Mouse (Mus musculus): Measurements from ENCODE around the gene Strap. TPM values are rescaled to one million over a fixed set of nuclear protein-coding genes. Genes with fewer than 3 reads are reported as not detected.

Strap gene
- total and polyA plus RNA-seq, 3 experiments = 109 to 291 (median 245) TPM

DNA sequence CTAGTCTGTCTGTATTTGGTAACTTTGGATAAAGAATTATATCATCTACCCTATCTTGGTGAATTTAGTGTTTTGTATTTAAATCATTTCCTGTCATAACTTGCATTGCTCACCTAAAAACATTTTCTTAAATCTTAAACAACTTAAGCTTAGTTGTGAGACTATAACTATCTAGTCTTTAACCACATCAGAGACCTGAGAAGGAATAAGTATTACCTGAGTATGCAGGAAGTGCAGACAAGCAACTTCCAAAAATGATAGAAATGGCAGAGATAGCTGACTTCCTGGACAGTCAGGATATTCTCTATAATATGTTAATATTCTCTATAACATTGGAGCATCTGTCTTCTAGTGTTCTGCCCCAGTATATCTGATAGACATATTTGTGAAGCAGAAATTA is 31.3 kb downstream of the Strap start:
- Histone ChIP-seq H3K4me3 (replicated peaks in 1 of 3; ENCODE audit: low read depth in 2 of 3, low read length in 2 of 3, poor library complexity in 1 of 3) (no peak overlapping the region), H3K79me2 (replicated peaks; ENCODE audit: control insufficient read depth, extremely low read depth, insufficient read depth, poor library complexity, severe bottlenecking) (no peaks in the 10 kb centered on the region; the same call in none of the 2 replicates), H3K36me3 (replicated peaks in 1 of 2; ENCODE audit: control insufficient read depth in 1 of 2, insufficient read depth in 1 of 2, low read length in 1 of 2) (peaks cover 0 to 20% of the 10 kb centered on the region in 2 experiments), H3K27ac (ENCODE audit: insufficient read depth, low read depth) (no peak overlapping the region), H3K9ac (ENCODE audit: insufficient read depth, low read depth) (no peak overlapping the region), H3K27me3 (replicated peaks) (no peaks in the 10 kb centered on the region), H3K4me2 (ENCODE audit: insufficient read depth, low read depth, poor library complexity, severe bottlenecking) (no peak overlapping the region), H3K4me1 (ENCODE audit: control insufficient read depth in 1 of 2, insufficient read depth in 2 of 2) (no peaks in the 10 kb centered on the region), H3K9me3 (replicated peaks; ENCODE audit: low read length) (no peaks in the 10 kb centered on the region)
- dilution Hi-C loops (cut with MboI; ENCODE audit: extremely low pct_ligation_motif_present, extremely low pct_unique_long_range_greater_than_20kb, low sequenced_read_pairs) (no loop called here), in situ Hi-C loops (cut with MboI; ENCODE audit: low pct_ligation_motif_present, low pct_unique_long_range_greater_than_20kb, low sequenced_read_pairs) (no loop called here)
- TF ChIP-seq TCF12 (IDR thresholded peaks at IDR 0.05; ENCODE audit: low read depth, low read length) (no peak), MAFK (IDR thresholded peaks at IDR 0.05; ENCODE audit: insufficient replicate concordance, low read length) (no peak), USF1 (IDR thresholded peaks at IDR 0.05; ENCODE audit: low read depth, low read length) (no peak), POLR2A (IDR thresholded peaks at IDR 0.05; ENCODE audit: low read depth, low read length) (no peak), JUN (IDR thresholded peaks at IDR 0.05; ENCODE audit: insufficient read depth, low read depth, low read length) (no peak), CHD2 (IDR thresholded peaks at IDR 0.05; ENCODE audit: low read length) (no peak), RAD21 (IDR thresholded peaks at IDR 0.05; ENCODE audit: low read depth, low read length) (no peak), GABPA (IDR thresholded peaks at IDR 0.05; ENCODE audit: insufficient replicate concordance, low read depth, low read length) (no peak), MYC (IDR thresholded peaks at IDR 0.05; ENCODE audit: low read depth, low read length) (no peak)
- DNase-seq (ENCODE audit: extremely low read depth) = no peak

- no peak for TF ChIP-seq JUND (conservative IDR thresholded peaks at IDR 0.05; ENCODE audit: low read depth, low read length)
- no peak for TF ChIP-seq TCF12 (IDR thresholded peaks at IDR 0.05; ENCODE audit: low read depth, low read length)
- TF ChIP-seq JUN (IDR thresholded peaks at IDR 0.05; ENCODE audit: insufficient read depth, low read depth, low read length) = no peak
- TF ChIP-seq HCFC1 (IDR thresholded peaks at IDR 0.05; ENCODE audit: low read depth, low read length) = no peak
- TF ChIP-seq MYC (IDR thresholded peaks at IDR 0.05; ENCODE audit: low read depth, low read length) = no peak
- no peak for TF ChIP-seq NRF1 (IDR thresholded peaks at IDR 0.05; ENCODE audit: low read depth, low read length)
- no peak for TF ChIP-seq POLR2AphosphoS2 (IDR thresholded peaks at IDR 0.05; ENCODE audit: low read depth, low read length)
- no peak for TF ChIP-seq GABPA (IDR thresholded peaks at IDR 0.05; ENCODE audit: insufficient replicate concordance, low read depth, low read length)
- no peak for TF ChIP-seq SIN3A (IDR thresholded peaks at IDR 0.05; ENCODE audit: low read length)
- no peak for TF ChIP-seq ZC3H11A (IDR thresholded peaks at IDR 0.05; ENCODE audit: low read depth, low read length)
- no peak for TF ChIP-seq CHD2 (IDR thresholded peaks at IDR 0.05; ENCODE audit: low read length)
- no peak for TF ChIP-seq UBTF (IDR thresholded peaks at IDR 0.05; ENCODE audit: low read depth, low read length)
- TF ChIP-seq USF1 (IDR thresholded peaks at IDR 0.05; ENCODE audit: low read depth, low read length) = no peak
- no peak for TF ChIP-seq CTCF (conservative IDR thresholded peaks at IDR 0.05 in 1 of 2, IDR thresholded peaks at IDR 0.05 in 1 of 2; ENCODE audit: low read depth in 2 of 2, low read length in 2 of 2)
- TF ChIP-seq MAFK (IDR thresholded peaks at IDR 0.05; ENCODE audit: insufficient replicate concordance, low read length) = no peak
- TF ChIP-seq MEF2A (IDR thresholded peaks at IDR 0.05; ENCODE audit: borderline replicate concordance, low read depth, low read length) = no peak
- TF ChIP-seq USF2 (conservative IDR thresholded peaks at IDR 0.05; ENCODE audit: low read depth, low read length) = no peak
- Histone ChIP-seq H3K4me1 (ENCODE audit: control insufficient read depth in 1 of 2, insufficient read depth in 2 of 2) (peaks cover 2 to 22% of the 10 kb centered on the region in 2 experiments; a peak in 3 of 4 replicates), H3K9ac (ENCODE audit: insufficient read depth, low read depth) (no peak overlapping the region), H3K36me3 (replicated peaks in 1 of 2; ENCODE audit: control insufficient read depth in 1 of 2, insufficient read depth in 1 of 2, low read length in 1 of 2) (peaks cover 0 to 16% of the 10 kb centered on the region in 2 experiments), H3K27me3 (replicated peaks) (no peaks in the 10 kb centered on the region), H3K4me3 (replicated peaks in 1 of 3; ENCODE audit: low read depth in 2 of 3, low read length in 2 of 3, poor library complexity in 1 of 3) (no peak overlapping the region), H3K4me2 (ENCODE audit: insufficient read depth, low read depth, poor library complexity, severe bottlenecking) (no peak overlapping the region), H3K9me3 (replicated peaks; ENCODE audit: low read length) (no peaks in the 10 kb centered on the region), H3K27ac (ENCODE audit: insufficient read depth, low read depth) (no peak overlapping the region), H3K79me2 (replicated peaks; ENCODE audit: control insufficient read depth, extremely low read depth, insufficient read depth, poor library complexity, severe bottlenecking) (no peaks in the 10 kb centered on the region; the same call in 1 of the 2 replicates)
- dilution Hi-C loops (cut with MboI; ENCODE audit: extremely low pct_ligation_motif_present, extremely low pct_unique_long_range_greater_than_20kb, low sequenced_read_pairs) = no loop called here
- DNase-seq (ENCODE audit: extremely low read depth) = no peak
- in situ Hi-C loops (cut with MboI; ENCODE audit: low pct_ligation_motif_present, low pct_unique_long_range_greater_than_20kb, low sequenced_read_pairs) = no loop called here
These were observed 36.9 kb downstream of the Strap start for GRCm38 (mm10) chr6:137771621-137772250.

All from CH12.LX (cell line).